Mouse (Mus musculus): Measurements from ENCODE around the gene Strip1. TPM values are rescaled to one million over a fixed set of nuclear protein-coding genes. Genes with fewer than 3 reads are reported as not detected.

Strip1 gene
- polyA plus RNA-seq (2016; fragmentation: Nextera tagmentation; extraction: Ambion mirVana): 82.4 and 83.1 TPM in 2 replicates

DNA sequence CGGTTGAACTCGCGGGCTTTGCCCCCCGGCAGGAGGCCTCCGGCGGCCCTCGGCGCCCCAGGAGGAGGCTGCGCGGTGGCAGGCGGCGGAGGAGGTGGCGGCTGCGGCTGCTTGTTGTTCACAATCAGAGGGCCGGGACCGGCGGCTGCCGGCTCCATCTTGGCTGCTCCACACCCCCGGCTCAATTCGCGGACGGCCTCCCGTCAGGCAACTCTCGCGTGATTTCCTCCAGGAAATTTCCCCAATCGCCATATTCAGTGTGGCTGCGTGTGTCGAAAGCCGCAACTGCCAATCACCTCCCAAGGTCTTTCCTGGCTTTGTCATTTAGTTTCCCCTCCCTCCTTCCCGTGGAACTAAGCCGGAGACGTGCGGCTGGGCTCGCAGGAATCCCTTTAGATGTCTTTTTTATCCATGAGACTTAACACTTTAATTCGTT, at the start of gene Strip1:
Gene Strip1 (minus strand): TSS at position 172 of the 436 bp plus-strand sequence.
- Histone ChIP-seq H3K4me3 (peak within 1 kb of the TSS; percentile 81), H3K4me2 (replicated peaks) (peak within 1 kb of the TSS; percentile 68), H3K27me3 (no peaks in the 10 kb centered on the region), H3K9ac (peak within 1 kb of the TSS; percentile 94), H3K36me3 (peaks cover 22% of the 10 kb centered on the region), H3K9me3 (no peaks in the 10 kb centered on the region), H3K4me1 (peaks cover 10% of the 10 kb centered on the region; the same call in 1 of the 2 replicates), H3K27ac (peak within 1 kb of the TSS; percentile 93)
- peak; percentile 93 for ATAC-seq (ENCODE audit: insufficient number of reproducible peaks, insufficient read depth, low FRiP score, low TSS enrichment)
- WGBS: under 1% methylated on average over 35 of the region's 35 CpGs

- Histone ChIP-seq H3K4me1 (peaks cover 40% of the 10 kb centered on the region), H3K9me3 (no peaks in the 10 kb centered on the region), H3K27me3 (no peaks in the 10 kb centered on the region), H3K9ac (no peak overlapping the region), H3K36me3 (peaks cover 5% of the 10 kb centered on the region), H3K27ac (peak overlapping the region; percentile 75), H3K4me2 (replicated peaks) (peak overlapping the region; percentile 17; the same call in 1 of the 2 replicates), H3K4me3 (no peak overlapping the region)
- peak; percentile 64; the same call in 1 of the 2 replicates for ATAC-seq (ENCODE audit: insufficient number of reproducible peaks, insufficient read depth, low FRiP score, low TSS enrichment)
- 29% methylated on average over 7 of the region's 7 CpGs for WGBS
Observed at GRCm38 (mm10) chr3:107680790-107681576, 49.5 kb upstream of the Strip1 start.

- 92% methylated on average over 2 of the region's 2 CpGs for WGBS
- peaks cover 89% of the 10 kb centered on the region for H3K36me3 ChIP-seq
Observed at GRCm38 (mm10) chr3:107671509-107671908, 40.0 kb upstream of the Strip1 start.

DNA sequence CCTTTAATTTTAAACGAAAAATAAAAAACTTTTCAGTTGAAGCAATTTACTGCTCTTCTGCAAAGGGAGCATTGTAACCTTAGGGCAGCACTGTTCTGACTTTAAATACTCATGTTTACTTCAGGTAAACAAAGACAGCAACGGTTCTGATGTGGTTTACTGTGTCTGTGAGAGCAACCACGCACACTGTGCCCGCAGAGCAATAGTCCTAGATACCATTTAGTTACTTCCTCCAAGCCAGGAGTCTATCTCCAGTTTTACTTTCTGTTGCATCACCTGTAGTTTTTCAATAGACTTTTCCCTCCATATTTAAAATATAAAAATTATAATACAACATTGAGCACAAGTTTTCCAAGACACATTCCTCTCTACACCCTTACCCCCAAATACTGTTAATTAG, 39.0 kb upstream of the Strip1 start:
- Histone ChIP-seq H3K4me2 (replicated peaks) (no peak overlapping the region), H3K36me3 (peaks cover 88% of the 10 kb centered on the region), H3K27me3 (no peaks in the 10 kb centered on the region), H3K4me3 (no peak overlapping the region), H3K9ac (no peak overlapping the region), H3K27ac (no peak overlapping the region), H3K9me3 (no peaks in the 10 kb centered on the region), H3K4me1 (no peaks in the 10 kb centered on the region)
- 90% methylated on average over 4 of the region's 4 CpGs for WGBS
- ATAC-seq (ENCODE audit: insufficient number of reproducible peaks, insufficient read depth, low FRiP score, low TSS enrichment): no peak

More at GRCm38 (mm10) chr3:107671509-107671908, 40.0 kb upstream of the Strip1 start:
- no peak for ATAC-seq (ENCODE audit: insufficient number of reproducible peaks, insufficient read depth, low FRiP score, low TSS enrichment)
- H3K27ac ChIP-seq: no peak overlapping the region
- no peaks in the 10 kb centered on the region for H3K4me1 ChIP-seq
- H3K9me3 ChIP-seq: no peaks in the 10 kb centered on the region
- H3K9ac ChIP-seq: no peak overlapping the region
- no peaks in the 10 kb centered on the region for H3K27me3 ChIP-seq
- H3K4me3 ChIP-seq: no peak overlapping the region
- no peak overlapping the region for H3K4me2 ChIP-seq (replicated peaks)

DNA sequence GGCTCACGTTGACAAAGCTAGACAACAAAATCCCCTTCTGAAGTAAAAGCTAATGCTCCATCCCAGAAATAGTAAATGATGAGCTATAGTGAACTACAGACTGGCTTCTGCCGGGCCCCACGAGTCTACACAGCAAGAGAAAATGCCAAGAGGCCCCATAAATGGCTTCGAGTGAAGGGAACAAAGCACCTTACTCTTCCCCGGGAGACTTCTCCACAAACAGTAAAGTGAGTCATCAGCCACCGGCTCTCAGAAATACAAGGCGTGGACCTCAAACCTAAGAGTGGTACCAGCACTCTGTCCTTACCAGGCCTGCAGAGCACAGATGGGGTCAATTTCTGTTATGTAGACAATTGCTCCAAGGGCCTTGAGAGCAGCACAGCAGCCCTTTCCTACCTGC, 37.3 kb upstream of the Strip1 start:
- no peak overlapping the region for H3K4me2 ChIP-seq (replicated peaks)
- H3K4me1 ChIP-seq: no peaks in the 10 kb centered on the region
- no peak overlapping the region for H3K9ac ChIP-seq
- H3K9me3 ChIP-seq: no peaks in the 10 kb centered on the region
- H3K27me3 ChIP-seq: no peaks in the 10 kb centered on the region
- no peak for ATAC-seq (ENCODE audit: insufficient number of reproducible peaks, insufficient read depth, low FRiP score, low TSS enrichment)
- 83% methylated on average over 7 of the region's 7 CpGs for WGBS
- H3K27ac ChIP-seq: no peak overlapping the region
- no peak overlapping the region for H3K4me3 ChIP-seq
- H3K36me3 ChIP-seq: peaks cover 88% of the 10 kb centered on the region

DNA sequence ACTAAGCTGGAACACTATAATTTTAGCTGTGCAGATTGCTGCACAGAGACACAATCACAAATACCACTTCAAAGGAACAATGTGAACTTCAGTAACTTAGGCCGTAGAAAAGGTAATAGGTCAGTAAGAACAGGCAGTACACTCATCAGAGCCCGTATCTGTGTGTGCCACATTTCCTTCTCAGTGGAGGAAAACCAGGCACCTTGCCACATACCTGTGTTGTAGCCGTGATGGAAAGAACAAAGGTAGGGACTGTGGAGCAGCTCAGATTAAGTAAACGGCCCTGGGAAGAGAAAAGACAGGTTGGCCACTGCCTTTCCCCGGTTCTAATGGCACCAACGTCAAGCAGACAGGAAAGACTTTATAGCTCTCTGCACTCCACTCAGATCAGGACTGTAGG, 35.9 kb upstream of the Strip1 start:
- Histone ChIP-seq H3K27me3 (no peaks in the 10 kb centered on the region), H3K4me3 (no peak overlapping the region), H3K9ac (no peak overlapping the region), H3K9me3 (no peaks in the 10 kb centered on the region), H3K4me1 (no peaks in the 10 kb centered on the region), H3K36me3 (peaks cover 90% of the 10 kb centered on the region), H3K4me2 (replicated peaks) (no peak overlapping the region), H3K27ac (no peak overlapping the region)
- no peak for ATAC-seq (ENCODE audit: insufficient number of reproducible peaks, insufficient read depth, low FRiP score, low TSS enrichment)
- 82% methylated on average over 6 of the region's 6 CpGs for WGBS

DNA sequence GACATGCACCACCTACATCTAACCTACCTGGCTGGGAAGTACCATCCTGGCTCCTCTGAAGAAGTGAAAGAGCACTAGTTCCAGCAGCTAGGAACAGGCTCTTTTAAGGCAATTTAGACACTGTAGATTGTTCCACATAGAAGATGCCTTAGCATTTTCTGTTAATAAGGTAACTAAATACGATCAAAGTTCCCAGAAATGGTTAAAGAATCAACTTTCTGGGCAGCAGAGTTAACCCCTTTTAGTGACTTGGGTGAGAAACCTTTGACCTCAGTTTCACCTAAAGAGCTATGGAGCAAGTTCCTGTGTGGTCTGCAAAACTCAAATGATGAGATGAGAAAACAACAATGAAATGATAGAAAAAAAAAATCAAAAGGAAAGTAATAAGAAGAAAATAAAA, 33.1 kb upstream of the Strip1 start:
- H3K4me2 ChIP-seq (replicated peaks): no peak overlapping the region
- peaks cover 88% of the 10 kb centered on the region for H3K36me3 ChIP-seq

GRCm38 (mm10) chr3:107659000-107659399, 27.5 kb upstream of the Strip1 start:
- H3K27me3 ChIP-seq: no peaks in the 10 kb centered on the region
- no peaks in the 10 kb centered on the region for H3K4me1 ChIP-seq
- WGBS: 88% methylated on average over 1 of the region's 1 CpGs
- peaks cover 35% of the 10 kb centered on the region for H3K36me3 ChIP-seq
- ATAC-seq (ENCODE audit: insufficient number of reproducible peaks, insufficient read depth, low FRiP score, low TSS enrichment): no peak
- H3K9me3 ChIP-seq: no peaks in the 10 kb centered on the region
- H3K9ac ChIP-seq: no peak overlapping the region
- no peak overlapping the region for H3K4me3 ChIP-seq
- H3K4me2 ChIP-seq (replicated peaks): no peak overlapping the region
- no peak overlapping the region for H3K27ac ChIP-seq

More for the DNA sequence above, 33.1 kb upstream of the Strip1 start:
- no peaks in the 10 kb centered on the region for H3K4me1 ChIP-seq
- no peak overlapping the region for H3K9ac ChIP-seq
- H3K27me3 ChIP-seq: no peaks in the 10 kb centered on the region
- no peak overlapping the region for H3K27ac ChIP-seq
- WGBS: 96% methylated on average over 1 of the region's 1 CpGs
- no peak overlapping the region for H3K4me3 ChIP-seq
- no peak for ATAC-seq (ENCODE audit: insufficient number of reproducible peaks, insufficient read depth, low FRiP score, low TSS enrichment)
- H3K9me3 ChIP-seq: no peaks in the 10 kb centered on the region

GRCm38 (mm10) chr3:107656888-107657287, 25.4 kb upstream of the Strip1 start:
- peaks cover 17% of the 10 kb centered on the region for H3K36me3 ChIP-seq
- no peak overlapping the region for H3K4me2 ChIP-seq (replicated peaks)
- no peak overlapping the region for H3K27ac ChIP-seq
- H3K4me3 ChIP-seq: no peak overlapping the region
- H3K9ac ChIP-seq: no peak overlapping the region
- no peak for ATAC-seq (ENCODE audit: insufficient number of reproducible peaks, insufficient read depth, low FRiP score, low TSS enrichment)
- whole genome bisulfite sequencing: 72% methylated on average over 4 of the region's 4 CpGs
- H3K27me3 ChIP-seq: no peaks in the 10 kb centered on the region
- no peaks in the 10 kb centered on the region for H3K4me1 ChIP-seq
- no peaks in the 10 kb centered on the region for H3K9me3 ChIP-seq

DNA sequence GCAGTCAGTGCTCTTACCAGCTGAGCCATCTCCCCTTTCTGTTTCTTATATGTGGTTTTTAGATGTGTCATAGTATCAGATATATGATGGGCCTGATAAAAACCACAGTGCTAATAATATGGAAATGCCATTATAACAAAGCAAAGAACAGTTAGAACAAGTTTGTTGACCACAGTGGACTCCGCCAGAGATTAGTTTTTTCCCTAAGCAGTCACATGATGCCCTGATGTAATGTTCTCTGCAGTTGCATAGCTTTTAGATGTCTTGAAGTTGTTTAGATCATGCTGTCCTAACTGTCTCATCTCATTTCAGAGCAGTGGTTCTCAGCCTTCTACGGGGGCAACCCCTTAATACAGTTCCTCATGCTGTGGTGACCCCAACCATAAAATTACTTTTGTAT, 24.7 kb upstream of the Strip1 start:
- no peak overlapping the region for H3K27ac ChIP-seq
- no peak overlapping the region for H3K4me3 ChIP-seq
- peaks cover 13% of the 10 kb centered on the region for H3K36me3 ChIP-seq
- 88% methylated on average over 2 of the region's 2 CpGs for WGBS
- H3K9ac ChIP-seq: no peak overlapping the region
- no peaks in the 10 kb centered on the region for H3K27me3 ChIP-seq
- no peak overlapping the region for H3K4me2 ChIP-seq (replicated peaks)
- no peaks in the 10 kb centered on the region for H3K4me1 ChIP-seq
- H3K9me3 ChIP-seq: no peaks in the 10 kb centered on the region
- no peak for ATAC-seq (ENCODE audit: insufficient number of reproducible peaks, insufficient read depth, low FRiP score, low TSS enrichment)

DNA sequence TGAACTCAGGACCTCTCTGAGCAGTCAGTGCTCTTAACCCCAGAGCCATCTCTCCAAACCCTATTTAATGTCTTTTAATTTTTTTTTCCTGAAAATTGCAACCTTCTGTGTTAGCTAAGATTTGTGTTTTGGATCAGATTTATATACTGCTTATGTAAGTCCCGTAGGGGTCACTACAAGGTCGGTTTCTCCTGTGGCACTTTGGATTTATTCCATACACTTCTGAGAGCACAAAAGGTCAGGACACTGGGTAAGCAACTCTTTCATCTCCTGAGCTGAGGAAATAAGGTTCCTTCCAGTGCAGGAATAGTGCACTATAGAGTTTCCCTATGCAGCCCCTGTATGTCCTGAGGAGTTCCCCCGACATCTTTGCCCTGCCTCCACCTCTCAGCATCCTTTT, 24.0 kb upstream of the Strip1 start:
- WGBS: 63% methylated on average over 3 of the region's 3 CpGs
- H3K9ac ChIP-seq: no peak overlapping the region
- H3K4me3 ChIP-seq: no peak overlapping the region
- no peak overlapping the region for H3K4me2 ChIP-seq (replicated peaks)
- no peaks in the 10 kb centered on the region for H3K9me3 ChIP-seq
- no peaks in the 10 kb centered on the region for H3K4me1 ChIP-seq
- no peak overlapping the region for H3K27ac ChIP-seq
- H3K27me3 ChIP-seq: no peaks in the 10 kb centered on the region
- no peak for ATAC-seq (ENCODE audit: insufficient number of reproducible peaks, insufficient read depth, low FRiP score, low TSS enrichment)
- H3K36me3 ChIP-seq: peaks cover 6% of the 10 kb centered on the region

GRCm38 (mm10) chr3:107654861-107655260, 23.4 kb upstream of the Strip1 start:
- no peak for ATAC-seq (ENCODE audit: insufficient number of reproducible peaks, insufficient read depth, low FRiP score, low TSS enrichment)
- no peak overlapping the region for H3K27ac ChIP-seq
- WGBS: 74% methylated on average over 3 of the region's 3 CpGs
- no peaks in the 10 kb centered on the region for H3K4me1 ChIP-seq
- 0 out of 2 replicates have a peak, but pooled peaks cover 2% of the 10 kb centered on the region for H3K36me3 ChIP-seq
- no peaks in the 10 kb centered on the region for H3K27me3 ChIP-seq
- H3K9ac ChIP-seq: no peak overlapping the region
- no peak overlapping the region for H3K4me2 ChIP-seq (replicated peaks)
- no peaks in the 10 kb centered on the region for H3K9me3 ChIP-seq
- H3K4me3 ChIP-seq: no peak overlapping the region
